Mouse (Mus musculus): ENCODE results near the gene Cpsf4.

GRCm38 (mm10) chr5:145166536-145167305, at the start of gene Cpsf4, which contains the start of gene Ptcd1:
- TF ChIP-seq CTCF (IDR thresholded peaks at IDR 0.05; ENCODE audit: extremely low read depth, insufficient read length, insufficient replicate concordance, low read depth, low read length): 0 out of 2 replicates have a peak, but pooled peaks have one; percentile 5
- peak; percentile 68 for TF ChIP-seq POLR2A (IDR thresholded peaks at IDR 0.05; ENCODE audit: low read depth, low read length)
